Mouse (Mus musculus) kidney, adult 9 months (tissue): Measurements from ENCODE around the gene Tmem108.
A peak's percentile ranks its signal among the peaks of the same experiment; 100 is the strongest.

Source experiments
- DNase-seq: peaks from one replicate; pipeline ENCODE4 v3.0.0; 2022

The Tmem108 gene

DNA sequence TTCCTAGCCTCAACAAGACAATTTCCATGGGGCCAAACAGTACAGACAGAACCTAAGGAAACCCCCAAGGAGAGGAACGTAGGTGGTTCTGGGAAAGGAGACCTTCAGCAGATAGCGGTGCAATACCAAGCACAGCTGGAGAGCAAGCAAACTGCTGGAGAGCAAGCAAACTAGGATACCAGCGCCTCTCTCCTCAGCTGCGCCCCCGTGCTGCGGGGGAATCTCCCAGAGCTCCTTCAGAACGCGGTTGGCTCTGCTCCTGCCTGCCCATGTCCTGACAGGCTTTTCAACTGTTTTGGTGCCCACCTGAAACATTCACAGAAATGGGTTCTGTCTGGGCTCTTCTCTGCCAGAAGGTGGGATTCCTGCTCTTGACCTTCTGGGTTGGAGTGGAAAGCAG lies 221.1 kb downstream of the Tmem108 start:
- no peak for DNase-seq

DNA sequence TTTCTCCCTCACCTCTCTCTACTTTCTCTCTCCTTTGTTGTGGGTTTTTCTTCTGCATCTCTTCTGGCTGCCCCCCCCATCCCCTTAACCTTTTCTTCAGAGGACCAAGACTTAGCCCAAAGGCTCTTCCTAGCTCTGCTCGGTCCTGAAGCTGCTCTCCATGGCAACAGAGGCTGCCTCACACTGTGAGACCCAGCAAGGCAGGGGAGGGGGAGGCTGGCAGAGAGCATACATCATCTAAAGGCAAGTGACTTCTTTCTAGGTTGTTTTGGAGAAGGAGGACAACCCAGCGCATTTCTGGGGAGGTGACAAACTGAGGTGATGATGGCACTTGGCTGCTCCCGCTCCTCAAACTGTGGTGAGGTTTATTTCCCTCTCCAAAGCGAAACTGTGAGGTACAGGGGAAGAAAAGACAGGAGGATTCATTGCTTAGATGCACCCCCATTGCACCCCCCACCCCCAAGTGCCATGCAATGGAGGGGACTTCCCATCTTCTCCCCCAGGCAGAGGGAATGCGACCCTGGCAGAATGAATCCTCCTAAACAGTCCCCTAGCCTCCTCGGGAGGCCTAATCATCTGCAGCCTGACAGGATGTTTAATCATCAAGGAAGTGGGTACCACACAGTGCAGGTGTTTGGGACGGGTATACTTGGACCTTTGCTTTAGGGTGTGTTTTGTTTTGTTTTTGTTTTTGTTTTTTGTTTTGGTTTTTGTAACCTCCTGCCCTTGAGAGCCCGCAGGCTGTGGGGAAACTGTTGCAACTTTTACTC lies 223.4 kb downstream of the Tmem108 start:
- DNase-seq: no peak

DNA sequence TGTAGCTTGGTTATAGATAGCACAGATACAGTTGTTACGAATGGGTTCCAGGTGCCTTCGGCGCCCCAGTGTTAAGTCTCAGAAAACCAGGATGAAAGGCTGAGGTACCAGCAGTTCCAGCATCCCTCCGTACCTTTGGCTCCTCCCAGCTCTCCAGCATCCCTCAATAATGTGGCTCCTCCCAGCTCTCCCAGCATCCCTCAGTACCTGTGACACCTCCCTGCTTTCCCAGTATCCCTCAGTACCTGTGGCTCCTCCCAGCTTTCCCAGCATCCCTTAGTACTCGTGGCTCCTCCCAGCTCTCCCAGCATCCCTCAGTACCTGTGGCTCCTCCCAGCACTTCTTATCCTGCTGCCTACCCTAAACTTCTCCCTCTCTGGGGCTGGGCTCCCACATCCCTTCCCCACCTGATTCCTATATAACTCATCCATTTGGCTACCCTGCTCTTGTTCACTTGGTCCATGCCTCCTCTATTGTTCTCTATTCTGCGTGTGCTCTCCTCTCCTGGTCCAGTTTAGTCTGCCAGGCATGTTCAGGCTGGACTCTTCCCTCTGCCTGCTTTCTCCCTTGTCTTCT lies 225.5 kb downstream of the Tmem108 start:
- no peak for DNase-seq

DNA sequence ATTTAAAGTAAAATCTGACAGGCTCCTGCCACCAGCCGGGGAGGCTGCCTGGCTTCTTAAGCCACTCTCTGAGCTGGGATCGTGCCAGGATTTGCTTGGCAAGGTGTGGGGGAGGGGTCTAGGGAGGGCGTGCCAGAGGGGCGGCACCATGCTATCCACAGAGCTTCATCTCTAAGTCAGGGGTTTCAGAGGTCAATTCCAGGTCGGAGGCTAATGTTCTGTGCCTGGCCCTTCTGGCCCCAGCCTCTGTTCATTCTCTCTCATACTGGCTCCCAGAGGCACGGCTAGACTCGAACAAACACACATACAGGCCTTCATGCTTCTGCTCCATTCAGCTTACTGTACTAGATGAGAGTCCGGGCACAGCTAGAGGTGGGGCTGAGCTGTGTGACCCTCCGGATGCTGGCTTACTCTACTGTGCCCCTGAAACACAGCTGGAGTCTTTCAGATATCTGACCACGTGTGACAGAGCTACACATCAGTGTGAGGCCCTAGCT lies 236.5 kb downstream of the Tmem108 start:
- no peak for DNase-seq

DNA sequence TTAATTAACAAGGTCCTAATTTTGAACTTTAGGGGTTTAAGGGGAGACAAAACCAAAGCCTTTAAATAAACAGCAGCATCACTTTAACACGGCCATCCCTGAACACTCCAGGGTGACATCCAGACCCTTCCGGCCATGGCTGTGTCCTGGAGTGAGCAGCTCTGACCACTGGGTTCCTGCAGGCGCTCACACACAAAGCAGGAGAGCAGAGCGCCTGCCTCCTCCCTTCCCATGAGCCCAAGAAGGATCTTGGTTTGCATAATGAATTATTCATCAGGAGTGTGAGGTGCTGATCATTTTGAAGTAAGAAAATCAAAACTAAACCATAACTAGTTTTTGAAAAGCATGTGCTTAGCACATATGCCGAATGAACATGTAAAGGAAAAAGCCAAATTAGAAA lies 237.0 kb downstream of the Tmem108 start:
- no peak for DNase-seq

DNA sequence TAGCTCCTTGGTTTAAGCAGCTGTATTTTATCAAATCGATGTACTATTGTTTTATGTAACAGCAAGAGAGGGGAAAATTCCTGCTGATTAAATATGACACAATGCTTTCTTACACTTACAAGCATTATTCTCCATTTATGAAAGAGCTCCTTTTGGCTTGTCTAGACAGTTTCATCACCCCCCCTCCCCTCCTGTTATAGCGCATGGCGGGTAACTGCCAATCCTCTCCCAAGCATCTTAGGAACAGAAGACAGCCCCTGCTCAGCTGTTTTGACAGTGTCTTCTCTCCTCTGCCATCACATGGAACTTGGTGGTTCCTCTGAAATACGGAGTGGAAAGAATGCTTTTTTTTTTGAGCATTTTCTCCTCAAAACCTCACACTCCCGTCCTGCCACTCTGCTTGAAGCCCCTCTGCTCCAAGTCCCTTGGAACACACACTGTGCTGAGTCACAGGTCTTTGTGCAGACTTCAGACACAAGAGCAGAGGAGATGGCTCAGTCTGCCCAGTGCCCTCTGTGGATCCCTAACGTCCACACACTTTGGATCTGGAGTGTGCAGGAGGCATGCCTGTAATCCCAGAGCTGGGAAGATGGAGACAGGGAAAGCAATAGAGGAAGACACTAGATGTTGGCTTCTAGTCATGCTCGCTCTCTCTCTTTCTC lies 237.8 kb downstream of the Tmem108 start:
- DNase-seq: no peak

DNA sequence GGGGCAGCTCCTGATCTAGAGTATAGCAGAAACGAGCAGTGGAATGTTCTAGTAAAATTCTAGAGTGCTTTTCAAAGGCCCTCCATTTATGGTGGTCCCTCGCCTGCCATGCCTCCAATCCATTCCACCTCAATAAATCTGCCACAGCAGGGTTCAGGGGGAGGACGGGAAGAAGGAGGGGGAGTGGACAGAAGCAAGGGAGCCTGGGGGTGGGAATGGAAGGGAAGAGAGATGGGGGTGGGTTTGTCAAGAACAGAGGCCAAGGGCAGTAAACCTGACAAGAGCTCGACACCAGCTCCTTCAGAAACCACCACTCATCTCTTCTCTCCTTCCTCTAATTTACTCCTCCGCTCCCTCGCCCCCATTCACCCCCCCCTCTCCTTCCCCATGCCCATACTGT lies 238.6 kb downstream of the Tmem108 start:
- DNase-seq: no peak

DNA sequence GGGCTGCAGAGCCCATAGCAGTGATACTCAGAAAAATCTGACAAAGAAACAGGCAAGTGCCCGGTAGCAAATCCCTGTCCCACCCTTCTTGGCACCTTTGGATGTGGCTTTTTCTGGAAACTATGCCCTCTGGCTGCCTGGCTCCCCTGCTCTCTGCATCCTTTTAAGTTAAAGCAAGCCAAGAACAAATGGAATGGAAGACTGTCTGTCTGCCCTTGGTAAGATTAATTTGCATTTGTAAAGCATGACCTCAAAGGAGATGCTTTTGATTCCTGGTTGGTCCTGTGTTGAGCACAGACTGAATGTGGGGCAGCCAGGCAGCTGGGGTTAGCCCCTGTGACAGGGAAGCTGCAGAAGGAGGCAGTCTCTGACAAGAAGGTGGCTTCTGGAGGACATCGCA lies 247.8 kb downstream of the Tmem108 start:
- DNase-seq: no peak

DNA sequence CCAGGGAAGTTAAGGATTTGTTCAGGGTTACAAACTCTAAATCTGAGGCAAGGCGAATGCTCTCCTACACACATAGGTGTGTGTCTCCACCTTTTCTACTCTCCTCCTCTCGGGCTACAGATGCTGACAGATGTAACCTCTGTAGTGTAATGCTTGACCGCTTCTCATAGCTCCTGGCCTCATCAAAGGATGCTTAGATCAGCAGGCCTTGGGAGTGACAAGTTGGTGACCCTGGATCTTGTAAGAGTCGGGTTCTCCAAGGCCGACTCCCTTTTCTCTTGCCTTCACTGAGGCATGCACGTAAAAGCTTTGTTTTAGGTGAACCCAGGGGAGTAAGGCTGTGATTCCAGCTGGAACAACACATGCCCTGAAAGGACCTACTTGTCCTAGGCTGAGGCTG lies 249.4 kb downstream of the Tmem108 start:
- no peak for DNase-seq

DNA sequence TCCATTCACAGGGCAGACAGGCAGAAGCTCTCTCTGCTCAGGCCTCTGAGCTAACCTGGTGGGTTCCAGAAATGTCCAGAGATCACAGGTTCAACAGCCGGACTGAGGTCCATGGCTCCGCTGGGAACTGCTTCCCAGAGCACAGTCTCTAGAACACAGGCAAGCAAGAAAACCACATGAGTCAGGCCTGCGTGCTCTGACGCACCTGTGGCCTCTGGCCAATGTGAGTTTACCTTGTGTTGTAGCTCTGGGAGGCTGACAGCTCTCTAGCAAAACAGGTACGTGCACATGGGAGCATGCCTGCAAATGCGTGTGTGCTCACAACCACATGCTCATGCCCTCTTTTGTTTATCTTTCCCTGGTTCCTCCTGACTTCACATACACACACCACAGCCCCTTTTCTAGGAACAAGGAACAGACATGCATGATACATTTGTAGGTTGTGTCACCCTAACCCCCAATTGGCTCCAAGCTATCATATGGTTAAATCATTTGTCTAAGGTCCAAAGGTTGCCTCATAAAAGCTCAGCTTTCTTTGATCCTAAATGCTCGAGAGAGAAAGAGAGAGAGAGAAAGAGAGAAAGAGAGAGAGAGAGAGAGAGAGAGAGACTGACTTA lies 254.6 kb downstream of the Tmem108 start:
- DNase-seq: no peak

DNA sequence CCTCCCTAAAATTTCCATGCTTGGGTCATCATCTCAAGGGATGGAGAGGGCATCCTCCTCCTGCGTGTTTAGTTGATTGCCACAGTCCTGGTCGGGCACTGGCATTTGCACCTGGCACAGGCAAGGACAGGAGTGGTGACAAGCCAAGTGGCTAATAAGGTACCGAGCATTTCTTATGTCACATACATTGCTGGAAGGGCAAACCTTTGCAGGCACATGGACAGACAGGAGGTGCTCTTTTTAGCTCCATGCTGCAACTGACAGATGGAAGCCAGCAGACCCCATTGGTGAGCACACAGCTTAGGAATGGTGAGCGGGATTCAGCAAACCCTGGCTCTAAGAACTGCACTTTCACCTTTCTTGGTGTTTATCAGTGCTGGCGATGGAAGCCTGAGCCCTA lies 256.6 kb downstream of the Tmem108 start:
- DNase-seq: no peak

DNA sequence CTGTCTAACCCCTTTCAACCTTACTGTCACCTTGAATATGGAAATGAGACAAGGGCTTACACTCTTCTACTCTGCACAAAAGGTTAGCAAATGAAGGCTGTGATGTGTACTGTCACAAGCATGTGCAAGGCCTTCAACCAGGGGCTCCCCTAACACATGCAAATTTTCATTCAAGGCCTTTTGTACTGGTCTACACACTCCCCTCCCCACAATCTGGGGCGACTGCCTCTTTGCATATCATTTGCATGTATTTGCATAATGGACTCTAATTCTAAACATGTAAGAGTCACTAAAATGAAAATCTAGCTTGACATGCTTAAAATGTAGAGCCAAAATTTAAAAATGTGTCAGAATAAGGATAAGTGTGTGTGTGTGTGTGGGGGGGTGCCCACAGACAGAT lies 257.0 kb downstream of the Tmem108 start:
- no peak for DNase-seq

DNA sequence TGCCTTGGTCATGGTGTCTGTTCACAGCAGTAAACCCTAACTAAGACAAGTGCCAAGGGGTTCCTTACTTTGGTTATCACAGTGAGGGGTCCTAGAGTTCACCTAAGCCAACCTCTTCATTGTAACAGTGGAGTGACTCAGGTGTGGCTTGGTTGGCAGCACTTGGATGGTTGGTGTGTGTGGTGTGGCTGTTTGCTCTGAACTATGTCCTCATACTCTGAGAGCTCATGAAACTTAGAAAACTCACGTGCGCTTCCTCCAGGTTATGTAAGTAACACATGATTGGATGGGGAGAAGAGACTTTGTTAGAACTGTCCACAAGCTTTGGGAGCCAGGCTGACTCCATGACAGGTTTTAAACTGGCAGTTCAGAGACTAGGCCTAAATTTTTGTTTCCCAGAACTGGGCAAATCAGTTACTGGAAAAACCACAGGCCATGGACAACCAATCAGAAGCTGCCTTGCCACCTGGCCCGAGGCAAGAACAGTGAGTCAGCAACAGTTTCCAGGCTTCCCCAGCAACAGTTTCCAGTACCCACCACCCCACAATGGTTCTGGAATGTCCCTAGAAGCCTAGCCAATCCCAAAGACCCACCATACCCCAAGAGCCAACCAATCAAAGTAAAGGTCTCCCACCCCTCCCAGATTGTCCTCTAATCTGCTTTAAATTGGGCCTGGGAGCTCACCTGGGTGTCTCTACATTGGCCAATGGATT lies 257.9 kb downstream of the Tmem108 start:
- peak; percentile 89 for DNase-seq

DNA sequence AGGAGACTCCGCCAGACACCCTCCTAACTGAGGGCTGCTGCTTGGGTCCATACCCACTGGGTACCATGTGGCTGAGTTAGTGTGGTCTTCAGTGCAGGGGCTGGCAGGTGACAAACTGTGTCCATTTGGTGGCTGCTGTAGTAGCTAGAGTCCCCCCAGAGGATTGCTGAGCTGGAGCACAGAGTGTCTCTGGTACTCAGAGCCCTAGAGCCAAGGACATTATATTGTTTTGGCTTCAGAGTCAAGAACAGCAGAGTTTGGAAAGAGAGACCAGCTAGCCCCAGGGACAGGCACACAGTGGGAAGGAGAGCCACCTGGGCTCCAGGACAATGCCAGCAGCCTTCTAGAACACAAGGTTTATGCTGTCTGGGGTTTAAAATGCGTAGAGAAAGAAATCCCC lies 259.0 kb downstream of the Tmem108 start:
- DNase-seq: no peak

DNA sequence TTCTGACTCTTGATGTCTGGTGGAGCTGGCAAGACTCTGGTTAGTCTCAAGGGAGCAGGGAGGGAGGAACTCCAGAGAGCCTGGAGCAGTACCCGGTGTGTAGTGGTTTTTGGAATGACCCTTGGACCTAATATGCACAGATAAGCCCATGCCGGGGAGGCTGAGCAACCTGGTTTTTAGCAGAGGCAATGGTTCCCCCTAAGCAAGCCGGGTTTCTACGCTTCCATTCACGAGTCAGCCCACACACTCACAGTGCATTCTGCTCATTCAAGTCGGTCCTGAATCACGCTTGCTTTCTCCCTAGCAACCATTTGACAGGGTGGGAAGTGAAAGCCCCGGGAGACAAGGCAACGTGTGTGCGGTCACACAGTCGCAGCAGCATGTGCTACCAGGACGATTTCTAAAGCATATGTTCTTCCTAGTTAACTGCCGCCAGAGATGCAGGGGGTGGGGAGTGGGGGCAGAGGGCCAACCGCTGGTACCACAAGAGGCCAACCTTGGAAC lies 259.7 kb downstream of the Tmem108 start:
- no peak for DNase-seq

DNA sequence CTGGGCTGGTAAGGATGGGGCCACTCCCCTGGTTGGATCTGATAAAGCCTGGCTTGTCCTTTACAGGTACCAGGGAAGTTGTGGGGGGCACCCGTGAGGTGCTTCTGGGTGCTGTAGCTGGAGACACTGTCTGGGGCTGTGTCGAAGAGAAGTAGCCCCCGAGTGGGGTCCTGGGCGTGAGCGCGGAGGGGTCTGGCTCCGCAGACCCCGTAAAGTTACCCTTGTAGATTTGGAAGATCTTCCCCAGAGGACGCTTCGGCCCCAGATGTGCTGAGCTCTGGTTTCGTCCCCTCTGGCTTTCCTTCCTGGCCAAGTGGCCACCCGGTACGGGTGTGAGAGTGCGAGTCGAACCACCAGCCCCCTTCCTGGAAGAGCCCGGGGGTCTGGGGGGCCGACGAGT lies 262.3 kb downstream of the Tmem108 start:
- no peak for DNase-seq

DNA sequence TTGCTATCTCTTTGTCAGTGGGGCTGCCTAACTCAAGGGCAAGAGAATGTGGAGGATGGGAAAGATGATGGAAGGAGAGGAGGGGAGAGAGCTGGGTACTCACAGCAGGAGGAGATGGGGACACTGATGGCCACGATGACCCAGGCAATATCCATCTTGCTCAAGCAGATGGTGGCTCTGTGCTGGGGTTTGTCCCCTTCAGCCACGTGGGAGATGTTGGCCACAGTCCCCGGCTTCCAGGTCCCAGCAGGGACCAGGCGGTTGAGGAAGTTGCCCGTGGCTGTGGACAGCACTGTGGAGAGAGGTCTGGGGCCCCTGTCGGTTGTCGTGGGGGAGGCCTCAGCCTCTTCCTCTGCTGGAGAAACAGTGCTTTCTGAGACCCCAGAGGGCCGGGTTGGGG lies 262.9 kb downstream of the Tmem108 start:
- DNase-seq: no peak

DNA sequence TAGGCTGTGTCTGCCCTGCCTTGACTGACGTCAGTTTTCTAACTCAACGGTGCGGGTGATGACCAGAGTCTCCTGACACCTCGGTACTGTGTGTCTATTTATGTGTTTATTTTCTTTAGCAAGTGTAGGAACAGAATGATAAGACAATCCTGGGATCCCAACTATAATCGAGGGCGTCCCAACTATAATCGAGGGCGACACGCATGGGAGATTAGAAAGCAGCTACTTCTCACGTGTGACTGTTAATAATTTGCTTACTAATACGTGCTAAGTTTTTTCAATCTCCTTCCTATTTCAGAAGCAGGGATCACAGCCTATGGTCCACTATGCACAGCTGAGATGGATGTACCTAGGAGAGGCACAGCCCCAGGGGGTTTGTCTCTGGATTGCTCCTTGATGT lies 266.2 kb downstream of the Tmem108 start:
- no peak for DNase-seq

DNA sequence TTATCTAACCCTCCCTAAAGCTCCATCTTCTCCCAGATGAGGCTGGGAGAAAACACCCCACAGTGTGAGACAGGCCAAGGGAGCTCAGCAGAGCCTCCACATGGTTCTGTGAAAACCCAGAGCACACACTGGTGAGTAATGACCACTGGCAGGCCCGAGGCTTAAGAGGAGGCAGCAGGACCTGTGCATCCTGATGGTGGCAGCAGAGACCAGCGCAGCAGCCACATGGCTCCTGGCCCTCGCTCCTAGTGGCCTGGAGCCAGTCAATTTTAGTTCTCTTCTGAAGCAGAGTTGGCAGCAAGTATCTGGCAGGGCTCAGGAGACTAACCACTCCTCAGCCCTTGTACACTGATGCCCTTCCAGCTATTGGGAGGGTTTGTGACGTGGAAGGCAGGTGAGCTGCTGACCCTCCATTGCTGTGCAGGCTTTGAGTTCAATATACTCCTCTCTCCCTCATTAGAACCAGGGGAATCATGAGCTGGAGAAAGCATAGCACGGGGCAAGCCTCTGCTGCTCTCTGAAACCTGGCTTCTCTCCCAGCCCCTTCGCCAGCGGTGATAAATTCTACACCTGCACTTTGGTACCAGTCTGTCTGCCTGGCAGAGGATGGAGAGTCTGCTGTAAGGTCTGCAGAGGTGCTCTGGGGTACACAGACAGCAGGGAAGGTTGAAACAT lies 267.2 kb downstream of the Tmem108 start:
- DNase-seq: peak; percentile 89

DNA sequence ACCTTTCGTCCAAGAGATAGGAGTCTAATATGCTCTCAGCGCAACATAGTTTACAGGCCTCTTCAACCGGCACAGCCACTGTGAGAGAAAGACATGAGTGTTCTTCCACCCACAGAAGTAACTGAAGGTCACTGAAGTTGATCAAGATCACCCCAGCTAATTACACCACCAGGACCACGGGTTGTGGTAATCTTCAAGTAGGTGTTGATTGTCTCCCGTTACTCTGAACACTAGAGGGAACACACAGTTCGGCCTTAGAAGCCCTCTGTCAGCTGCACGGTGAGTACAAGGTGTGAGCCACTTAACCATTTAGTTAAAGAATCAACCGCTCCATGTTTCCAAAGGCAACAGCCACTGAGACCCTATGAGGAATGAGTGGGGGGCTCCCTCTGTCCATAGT lies 269.7 kb downstream of the Tmem108 start:
- no peak for DNase-seq

DNA sequence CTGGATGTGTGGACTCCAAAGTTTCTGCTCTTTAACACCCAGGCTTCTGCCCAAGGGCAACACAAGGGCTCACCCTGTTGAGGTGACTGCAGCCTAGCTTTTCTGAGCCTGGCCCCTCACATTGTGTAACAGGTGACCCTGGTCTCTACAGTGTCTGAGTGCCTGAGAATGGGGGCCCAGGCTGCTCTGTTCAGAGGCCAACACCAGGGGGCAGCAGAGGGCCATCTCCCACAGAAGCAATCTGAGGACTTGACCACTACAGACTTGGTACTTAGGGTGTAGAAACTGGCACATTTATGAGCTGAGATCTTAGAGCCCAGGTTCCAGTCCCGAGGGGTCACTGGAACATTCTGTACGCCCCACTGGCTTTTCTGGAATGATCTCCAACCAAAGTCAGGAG lies 271.2 kb downstream of the Tmem108 start:
- peak; percentile 86 for DNase-seq

DNA sequence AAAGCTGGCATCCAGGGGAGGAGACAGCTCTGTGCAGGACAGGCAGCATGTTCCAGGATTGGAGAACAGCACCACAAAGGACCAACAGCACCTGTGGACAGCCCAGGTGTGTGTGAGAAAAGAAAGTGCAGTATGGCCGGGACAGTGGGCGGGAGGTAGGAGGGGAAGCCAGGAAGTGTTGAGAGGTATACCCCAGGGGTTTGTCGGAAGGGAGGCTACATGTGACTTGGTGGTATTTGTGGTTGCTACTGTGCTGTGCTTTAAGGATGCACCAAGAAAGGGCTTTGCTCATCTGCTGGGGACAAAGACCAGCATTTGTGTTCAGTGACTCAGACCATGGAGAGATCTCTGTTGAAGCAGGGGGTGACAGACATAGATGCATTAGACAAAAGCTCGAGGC lies 271.8 kb downstream of the Tmem108 start:
- no peak for DNase-seq
